Mouse (Mus musculus) Muller cell, postnatal 12 days (primary cell): ENCODE results near the gene Dph1.
A peak's percentile ranks its signal among the peaks of the same experiment; 100 is the strongest.

Experiments
- DNase-seq: peaks from one replicate; pipeline ENCODE4 v3.0.0-alpha.2; 2015; ENCODE audit errors: inconsistent ontology term

The Dph1 gene

GRCm38 (mm10) chr11:75173799-75174165 is 17.3 kb downstream of the Dph1 start:
- no peak for DNase-seq

- DNase-seq = peak; percentile 95
These were observed 17.8 kb downstream of the Dph1 start for GRCm38 (mm10) chr11:75173095-75173798.

GRCm38 (mm10) chr11:75172151-75173094 is 18.6 kb downstream of the Dph1 start:
- peak; percentile 61 for DNase-seq

- no peak for DNase-seq
These were observed 19.7 kb downstream of the Dph1 start for GRCm38 (mm10) chr11:75171186-75171865.

- peak; percentile 97 for DNase-seq
These were observed 20.8 kb downstream of the Dph1 start for GRCm38 (mm10) chr11:75170136-75170751.

GRCm38 (mm10) chr11:75169405-75170080 is 21.5 kb downstream of the Dph1 start, which contains the start of gene Hic1:
Gene Hic1, minus strand, starts transcription at chr11:75169519.
- peak; percentile 68 for DNase-seq

- DNase-seq = peak; percentile 90
These were observed 22.3 kb downstream of the Dph1 start for GRCm38 (mm10) chr11:75168590-75169361.

GRCm38 (mm10) chr11:75167643-75168589 is 23.1 kb downstream of the Dph1 start:
- DNase-seq = no peak

GRCm38 (mm10) chr11:75166861-75167642 is 24.0 kb downstream of the Dph1 start:
- peak; percentile 71 for DNase-seq

- DNase-seq = no peak
These were observed 24.7 kb downstream of the Dph1 start for GRCm38 (mm10) chr11:75166193-75166842.

- DNase-seq = peak; percentile 72
These were observed 25.4 kb downstream of the Dph1 start for GRCm38 (mm10) chr11:75165441-75166192.

- DNase-seq = no peak
These were observed 26.3 kb downstream of the Dph1 start for GRCm38 (mm10) chr11:75164750-75165149.

- DNase-seq = no peak
These were observed 27.0 kb downstream of the Dph1 start for GRCm38 (mm10) chr11:75164051-75164450.

GRCm38 (mm10) chr11:75163379-75163778 is 27.7 kb downstream of the Dph1 start:
- no peak for DNase-seq

GRCm38 (mm10) chr11:75162591-75163080 is 28.4 kb downstream of the Dph1 start:
- no peak for DNase-seq

GRCm38 (mm10) chr11:75161417-75162008 is 29.5 kb downstream of the Dph1 start:
- DNase-seq = peak; percentile 44
